Mouse (Mus musculus) stomach, postnatal 0 days (tissue): ENCODE measurements around the gene Opcml.

Experiments
- CTCF ChIP-seq: IDR thresholded peaks from 2 replicates; pipeline ENCODE4 v1.5.1; 2016; ENCODE audit warnings: antibody characterized with exemption, low read depth, mild to moderate bottlenecking, moderate library complexity
- EP300 ChIP-seq: optimal IDR thresholded peaks from 2 replicates; pipeline ENCODE3; 2016; ENCODE audit warnings: antibody characterized with exemption

GRCm38 (mm10) chr9:28218026-28218646 is 427.6 kb downstream of the Opcml start:
- TF ChIP-seq CTCF (no peak), EP300 (no peak)
